Mouse (Mus musculus) midbrain, embryonic 12.5 days (tissue): ENCODE measurements around the gene Whamm. TPM values are rescaled to one million over a fixed set of nuclear protein-coding genes. Genes with fewer than 3 reads are reported as not detected.

Experiments used
- ATAC-seq: fragments of 200-750 bp; cut with Nextera tagmentation; 2 replicates; pipeline ENCODE4 v1.8.0; 2017; ENCODE audit warnings: low read depth, moderate TSS enrichment, moderate library complexity; ENCODE audit not compliant: low FRiP score
- H3K27ac ChIP-seq: fragments of 300-500 bp; sonication (generic); replicated peaks from 2 replicates; pipeline ENCODE4 v1.5.1; 2016; ENCODE audit warnings: mild to moderate bottlenecking
- H3K27me3 ChIP-seq: fragments of 300-500 bp; sonication (generic); 2 replicates; pipeline ENCODE4 v1.6.1; 2016; ENCODE audit warnings: mild to moderate bottlenecking
- H3K36me3 ChIP-seq: fragments of 300-500 bp; sonication (generic); 2 replicates; pipeline ENCODE4 v1.6.1; 2016
- H3K4me1 ChIP-seq: fragments of 300-500 bp; sonication (generic); 2 replicates; pipeline ENCODE4 v1.6.1; 2016
- H3K4me2 ChIP-seq: fragments of 300-500 bp; sonication (generic); replicated peaks from 2 replicates; pipeline ENCODE4 v1.6.1; 2016; ENCODE audit warnings: mild to moderate bottlenecking, moderate library complexity
- H3K4me3 ChIP-seq: fragments of 300-500 bp; sonication (generic); 2 replicates; pipeline ENCODE4 v1.5.1; 2016; ENCODE audit warnings: mild to moderate bottlenecking
- H3K9ac ChIP-seq: fragments of 300-500 bp; sonication (generic); replicated peaks from 2 replicates; pipeline ENCODE4 v1.6.1; 2016; ENCODE audit warnings: mild to moderate bottlenecking, moderate library complexity
- H3K9me3 ChIP-seq: fragments of 300-500 bp; sonication (generic); 2 replicates; pipeline ENCODE4 v1.6.1; 2016; ENCODE audit warnings: mild to moderate bottlenecking
- WGBS: fragments of 180-500 bp; shearing (Covaris S2); methylation state at CpG from one replicate; pipeline ENCODE4 v1.1.7; 2016; 5-methylcytosine and 5-hydroxymethylcytosine counted together
- polyA plus RNA-seq: library from polyadenylated mRNA; unstranded; fragments of >200 nt; fragmentation: Nextera tagmentation; extraction: Ambion mirVana; gene quantifications from 2 replicates; pipeline ENCODE4 v1.2.1, GENCODE M21; 2016

The Whamm gene
- polyA plus RNA-seq, 1 experiment from 2014 or later, result 7.6 TPM

DNA sequence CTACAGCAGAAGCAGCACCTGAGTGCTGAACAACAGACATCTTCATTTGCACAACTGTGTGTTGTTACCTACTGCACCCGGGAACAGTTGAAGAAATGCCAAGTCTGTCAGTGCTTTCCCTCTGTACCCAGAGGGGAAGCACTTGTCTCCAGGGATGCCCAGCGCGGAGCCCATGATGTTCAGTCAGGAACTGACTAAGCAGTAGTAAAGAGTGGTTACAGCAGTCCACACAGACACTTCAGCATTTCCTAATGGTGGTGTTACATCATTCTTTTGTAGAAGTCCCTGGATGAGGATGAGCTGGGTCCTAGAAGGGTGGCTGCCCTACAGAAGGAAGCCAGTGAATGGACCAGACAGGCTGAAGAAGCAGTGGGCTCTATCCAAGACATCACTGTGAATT is 6.8 kb downstream of the Whamm start:
- no peak overlapping the region for H3K27ac ChIP-seq
- 87% methylated on average over 3 of the region's 3 CpGs for WGBS
- H3K4me1 ChIP-seq, result peaks cover 5% of the 10 kb centered on the region
- H3K9ac ChIP-seq, result no peak overlapping the region
- ATAC-seq, result no peak
- H3K4me2 ChIP-seq, result no peak overlapping the region
- peaks cover 25% of the 10 kb centered on the region for H3K36me3 ChIP-seq
- H3K9me3 ChIP-seq, result no peaks in the 10 kb centered on the region
- H3K27me3 ChIP-seq, result no peaks in the 10 kb centered on the region
- H3K4me3 ChIP-seq, result no peak overlapping the region

DNA sequence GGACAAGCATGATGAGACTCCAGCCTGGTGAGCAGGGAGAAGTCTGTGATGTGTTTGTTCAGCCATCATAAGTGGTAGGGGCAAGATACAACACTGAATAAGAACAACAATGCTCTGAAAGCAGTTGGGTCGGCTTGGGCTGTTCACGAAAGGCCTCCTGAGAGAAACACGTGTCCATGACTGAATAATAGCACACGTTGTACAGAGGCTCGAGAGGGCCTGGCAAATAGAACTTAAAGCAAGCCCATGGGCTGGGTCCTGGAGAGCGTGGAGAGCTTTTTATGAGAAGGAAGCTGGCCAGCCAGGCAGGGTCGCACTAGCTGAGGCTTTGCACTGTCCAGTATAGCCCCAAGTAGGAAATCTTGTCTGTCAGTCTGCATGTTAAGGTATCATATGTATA is 7.3 kb downstream of the Whamm start:
- Histone ChIP-seq H3K36me3 (peaks cover 25% of the 10 kb centered on the region), H3K9ac (no peak overlapping the region), H3K4me1 (peaks cover 4% of the 10 kb centered on the region; the same call in 1 of the 2 replicates), H3K9me3 (no peaks in the 10 kb centered on the region), H3K4me2 (no peak overlapping the region), H3K27me3 (no peaks in the 10 kb centered on the region), H3K27ac (no peak overlapping the region), H3K4me3 (no peak overlapping the region)
- WGBS, result 93% methylated on average over 7 of the region's 7 CpGs
- ATAC-seq, result no peak

DNA sequence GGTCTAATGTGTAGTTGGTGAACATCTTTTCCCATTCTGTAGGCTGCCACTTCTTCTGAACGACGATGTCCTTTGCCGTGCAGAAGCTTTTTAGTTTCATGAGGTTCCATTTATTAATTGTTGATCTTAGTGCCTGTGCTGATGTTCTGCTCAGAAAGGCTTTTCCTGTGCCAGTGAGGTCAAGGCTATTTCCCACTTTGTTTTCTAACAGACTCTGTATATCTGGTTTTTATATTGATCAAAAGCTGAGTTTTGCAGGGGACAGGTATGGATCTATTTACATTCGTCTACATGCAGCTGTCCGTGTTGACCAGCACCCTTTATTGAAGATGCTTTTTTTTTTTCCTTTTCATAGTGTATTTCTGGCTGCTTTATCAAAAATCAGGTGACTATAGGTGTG is 8.2 kb downstream of the Whamm start:
- no peaks in the 10 kb centered on the region for H3K27me3 ChIP-seq
- no peak for ATAC-seq
- H3K9ac ChIP-seq, result no peak overlapping the region
- WGBS, result 94% methylated on average over 5 of the region's 5 CpGs
- no peaks in the 10 kb centered on the region for H3K9me3 ChIP-seq
- no peak overlapping the region for H3K4me3 ChIP-seq
- no peaks in the 10 kb centered on the region for H3K4me1 ChIP-seq
- H3K36me3 ChIP-seq, result peaks cover 25% of the 10 kb centered on the region
- H3K4me2 ChIP-seq, result no peak overlapping the region
- H3K27ac ChIP-seq, result no peak overlapping the region

DNA sequence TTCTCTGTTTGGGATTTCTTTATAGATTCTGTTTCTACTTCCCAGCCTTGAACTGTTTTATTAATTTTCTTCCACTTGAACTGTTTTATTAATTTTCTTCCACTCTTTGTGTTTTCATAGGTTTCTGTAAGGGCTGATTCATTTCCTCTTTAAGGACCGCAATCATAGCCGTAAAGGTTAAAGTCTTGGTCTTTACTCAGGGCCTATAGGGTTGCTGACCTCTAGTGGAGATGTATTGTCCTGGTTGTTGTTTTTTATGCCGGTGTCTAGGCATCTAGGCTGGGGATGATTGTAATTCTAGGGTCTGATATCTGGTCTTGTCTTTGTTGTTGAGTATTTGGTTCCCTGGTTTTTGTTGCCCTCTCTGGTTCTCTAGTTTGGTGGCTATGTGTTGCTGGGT is 12.4 kb downstream of the Whamm start:
- H3K4me3 ChIP-seq, result no peak overlapping the region
- 68% methylated on average over 3 of the region's 3 CpGs for WGBS
- no peak overlapping the region for H3K27ac ChIP-seq
- H3K4me1 ChIP-seq, result no peaks in the 10 kb centered on the region
- H3K9me3 ChIP-seq, result no peaks in the 10 kb centered on the region
- no peak for ATAC-seq
- no peak overlapping the region for H3K9ac ChIP-seq
- H3K36me3 ChIP-seq, result peaks cover 38% of the 10 kb centered on the region
- no peak overlapping the region for H3K4me2 ChIP-seq
- no peaks in the 10 kb centered on the region for H3K27me3 ChIP-seq

DNA sequence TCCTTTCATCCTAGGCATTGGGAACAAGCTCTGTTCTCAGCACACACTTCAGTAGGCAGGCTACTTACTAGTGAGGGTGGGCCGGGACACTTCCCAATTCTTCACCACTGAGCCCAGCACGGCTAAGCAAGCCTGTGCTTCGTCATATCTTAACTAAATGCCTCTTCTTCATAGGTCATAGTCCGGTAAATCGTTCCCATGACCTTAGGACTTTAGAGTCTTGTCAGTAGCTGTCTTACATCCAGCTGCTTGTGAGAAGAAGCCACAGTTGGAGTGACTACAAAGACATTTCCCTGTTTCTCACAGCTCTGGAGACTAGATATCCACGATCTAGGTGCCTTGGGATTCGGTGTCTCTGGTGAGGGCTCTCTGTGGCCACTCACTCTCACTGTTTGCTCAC is 14.3 kb downstream of the Whamm start:
- ATAC-seq, result no peak

DNA sequence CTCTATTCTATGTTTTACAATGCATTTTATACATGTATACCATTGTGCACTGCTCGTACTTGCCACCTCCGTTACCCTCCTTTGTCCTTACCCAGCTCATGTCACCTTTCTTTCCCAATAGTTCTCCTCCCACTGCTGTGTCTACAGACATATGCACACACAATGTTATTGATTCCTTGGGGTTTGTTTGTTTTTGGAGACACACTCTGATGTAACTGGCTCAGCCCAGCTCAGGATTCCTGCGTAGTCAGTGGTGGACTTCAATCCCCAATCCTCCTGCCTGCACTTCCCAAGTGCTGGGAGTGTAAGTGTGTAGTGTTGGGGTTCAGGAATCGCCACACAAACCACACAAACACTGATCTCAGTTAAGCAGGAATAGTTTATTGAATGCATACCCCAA is 16.2 kb downstream of the Whamm start:
- Histone ChIP-seq H3K4me2 (no peak overlapping the region), H3K9ac (no peak overlapping the region), H3K36me3 (peaks cover 55% of the 10 kb centered on the region), H3K27me3 (no peaks in the 10 kb centered on the region), H3K27ac (no peak overlapping the region), H3K4me1 (no peaks in the 10 kb centered on the region), H3K4me3 (no peak overlapping the region), H3K9me3 (no peaks in the 10 kb centered on the region)
- 81% methylated on average over 4 of the region's 4 CpGs for WGBS
- no peak for ATAC-seq

More for the DNA sequence above, 14.3 kb downstream of the Whamm start:
- H3K36me3 ChIP-seq, result peaks cover 38% of the 10 kb centered on the region
- H3K4me3 ChIP-seq, result no peak overlapping the region
- no peak overlapping the region for H3K27ac ChIP-seq
- H3K4me2 ChIP-seq, result no peak overlapping the region
- WGBS, result 86% methylated on average over 7 of the region's 7 CpGs
- H3K9me3 ChIP-seq, result no peaks in the 10 kb centered on the region
- H3K27me3 ChIP-seq, result no peaks in the 10 kb centered on the region
- no peak overlapping the region for H3K9ac ChIP-seq
- no peaks in the 10 kb centered on the region for H3K4me1 ChIP-seq

DNA sequence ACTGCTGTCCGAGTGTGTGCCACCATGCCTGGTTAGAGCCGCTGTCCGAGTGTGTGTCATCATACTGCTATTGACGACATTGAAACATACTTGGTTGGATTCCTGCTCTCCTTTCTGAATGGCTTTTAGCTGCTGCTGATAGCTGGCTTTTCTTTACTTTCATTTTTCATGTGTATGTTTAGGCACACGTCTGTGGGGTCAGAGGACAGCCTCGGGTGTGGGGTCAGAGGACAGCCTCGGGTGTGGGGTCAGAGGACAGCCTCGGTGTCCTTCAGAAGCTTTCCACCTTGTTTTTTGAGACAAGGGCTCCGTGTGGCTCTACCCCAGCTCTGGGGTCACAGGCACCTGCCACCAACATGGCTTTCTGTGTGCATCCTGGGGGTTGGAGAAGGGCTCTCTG is 21.6 kb downstream of the Whamm start:
- H3K4me2 ChIP-seq, result no peak overlapping the region
- ATAC-seq, result no peak
- 89% methylated on average over 9 of the region's 9 CpGs for WGBS

DNA sequence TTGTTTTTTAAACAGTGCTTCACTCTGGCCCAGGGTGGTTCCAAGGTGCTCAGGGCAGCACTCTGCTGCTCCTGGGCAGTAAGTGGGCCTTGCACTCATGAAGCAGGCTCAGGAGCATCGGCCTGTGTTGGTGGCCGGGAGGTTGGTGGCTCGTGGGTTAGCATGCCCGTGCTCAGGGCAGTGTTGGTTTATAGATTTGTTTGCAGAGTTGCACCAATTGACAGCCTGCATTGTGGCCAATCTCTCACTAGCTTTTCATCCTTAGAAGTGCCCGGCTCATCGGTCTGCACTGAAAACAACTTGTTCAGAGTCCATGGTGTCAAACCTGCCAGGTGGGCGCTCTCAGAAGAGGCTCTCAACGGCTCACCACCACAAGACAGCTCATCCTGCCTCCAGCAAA is 22.3 kb downstream of the Whamm start:
- no peak overlapping the region for H3K4me2 ChIP-seq
- no peaks in the 10 kb centered on the region for H3K4me1 ChIP-seq
- no peak overlapping the region for H3K9ac ChIP-seq
- peaks cover 76% of the 10 kb centered on the region for H3K36me3 ChIP-seq
- ATAC-seq, result no peak
- H3K4me3 ChIP-seq, result no peak overlapping the region
- H3K9me3 ChIP-seq, result no peaks in the 10 kb centered on the region
- H3K27ac ChIP-seq, result no peak overlapping the region
- H3K27me3 ChIP-seq, result no peaks in the 10 kb centered on the region
- WGBS, result 94% methylated on average over 8 of the region's 8 CpGs

More for the DNA sequence above, 21.6 kb downstream of the Whamm start:
- Histone ChIP-seq H3K9ac (no peak overlapping the region), H3K9me3 (no peaks in the 10 kb centered on the region), H3K36me3 (peaks cover 71% of the 10 kb centered on the region), H3K4me1 (no peaks in the 10 kb centered on the region), H3K27ac (no peak overlapping the region), H3K4me3 (no peak overlapping the region), H3K27me3 (no peaks in the 10 kb centered on the region)

DNA sequence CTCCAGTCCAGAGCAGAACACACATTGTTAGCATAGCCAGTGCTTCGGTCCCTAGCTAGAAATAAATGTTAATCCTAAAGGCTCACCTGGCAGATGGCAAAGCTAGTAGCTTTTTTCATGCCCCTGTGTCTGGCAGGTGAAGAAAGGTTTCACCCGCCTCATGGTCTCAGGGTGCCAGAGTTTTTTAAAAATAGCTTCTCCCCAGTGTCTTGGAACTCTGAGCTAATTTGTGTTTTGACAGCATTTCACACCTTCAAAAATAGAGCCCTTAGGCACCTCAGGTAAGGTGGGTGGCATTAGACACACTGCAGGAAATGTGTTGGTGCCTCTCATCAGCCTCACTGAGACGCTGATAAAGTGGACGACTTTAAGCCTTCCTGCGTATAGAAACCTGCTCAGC is 24.0 kb downstream of the Whamm start:
- Histone ChIP-seq H3K9me3 (no peaks in the 10 kb centered on the region), H3K27ac (no peak overlapping the region), H3K4me3 (no peak overlapping the region), H3K36me3 (peaks cover 68% of the 10 kb centered on the region), H3K4me1 (no peaks in the 10 kb centered on the region), H3K9ac (no peak overlapping the region), H3K4me2 (no peak overlapping the region), H3K27me3 (no peaks in the 10 kb centered on the region)
- WGBS, result 90% methylated on average over 5 of the region's 5 CpGs
- no peak for ATAC-seq

DNA sequence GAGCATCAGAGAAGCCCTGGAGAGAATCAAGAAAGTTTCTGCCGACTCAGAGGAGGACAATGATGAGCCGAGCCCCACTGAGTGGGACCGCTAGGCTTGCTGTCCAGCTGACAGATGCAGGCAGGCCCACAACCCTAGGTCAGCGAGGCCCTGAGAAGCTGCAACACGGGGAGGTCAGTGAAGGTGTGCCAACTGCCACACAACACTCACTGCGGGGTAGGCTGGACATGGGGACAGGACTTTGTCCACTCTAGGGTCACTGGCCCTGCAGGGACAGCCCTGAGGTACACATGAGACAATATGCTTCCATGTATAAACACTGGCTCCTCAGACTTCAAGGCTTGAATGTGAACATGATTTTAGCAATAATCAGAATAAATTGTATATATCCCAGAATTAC is 25.0 kb downstream of the Whamm start:
- no peaks in the 10 kb centered on the region for H3K27me3 ChIP-seq
- no peak overlapping the region for H3K4me2 ChIP-seq
- H3K4me3 ChIP-seq, result no peak overlapping the region
- 78% methylated on average over 6 of the region's 6 CpGs for WGBS
- H3K27ac ChIP-seq, result no peak overlapping the region
- no peaks in the 10 kb centered on the region for H3K4me1 ChIP-seq
- H3K9me3 ChIP-seq, result no peaks in the 10 kb centered on the region
- peaks cover 59% of the 10 kb centered on the region for H3K36me3 ChIP-seq
- H3K9ac ChIP-seq, result no peak overlapping the region
- no peak for ATAC-seq

DNA sequence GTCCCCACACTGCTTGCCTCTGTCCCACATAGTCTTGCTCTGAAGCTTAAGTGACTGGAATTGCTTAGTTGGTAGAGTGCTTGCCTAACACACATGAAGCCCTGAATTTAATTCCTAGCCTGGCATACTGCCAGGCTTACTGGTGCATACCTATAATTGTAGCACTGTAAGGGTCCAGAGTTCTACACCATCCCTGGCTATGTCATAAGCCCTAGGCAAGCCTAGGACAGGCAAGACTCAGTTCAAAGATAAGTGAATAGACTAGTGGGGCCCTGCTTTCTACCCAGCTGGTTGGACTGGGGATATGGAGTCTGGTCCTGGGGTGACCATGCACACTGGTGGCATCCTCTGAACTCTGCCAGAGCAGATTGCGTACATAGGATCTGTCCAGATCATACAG is 26.6 kb downstream of the Whamm start:
- Histone ChIP-seq H3K4me2 (no peak overlapping the region), H3K4me3 (no peak overlapping the region), H3K36me3 (peaks cover 44% of the 10 kb centered on the region), H3K4me1 (no peaks in the 10 kb centered on the region), H3K9me3 (no peaks in the 10 kb centered on the region), H3K27ac (no peak overlapping the region), H3K9ac (no peak overlapping the region), H3K27me3 (no peaks in the 10 kb centered on the region)
- 100% methylated on average over 1 of the region's 1 CpGs for WGBS
- ATAC-seq, result no peak

DNA sequence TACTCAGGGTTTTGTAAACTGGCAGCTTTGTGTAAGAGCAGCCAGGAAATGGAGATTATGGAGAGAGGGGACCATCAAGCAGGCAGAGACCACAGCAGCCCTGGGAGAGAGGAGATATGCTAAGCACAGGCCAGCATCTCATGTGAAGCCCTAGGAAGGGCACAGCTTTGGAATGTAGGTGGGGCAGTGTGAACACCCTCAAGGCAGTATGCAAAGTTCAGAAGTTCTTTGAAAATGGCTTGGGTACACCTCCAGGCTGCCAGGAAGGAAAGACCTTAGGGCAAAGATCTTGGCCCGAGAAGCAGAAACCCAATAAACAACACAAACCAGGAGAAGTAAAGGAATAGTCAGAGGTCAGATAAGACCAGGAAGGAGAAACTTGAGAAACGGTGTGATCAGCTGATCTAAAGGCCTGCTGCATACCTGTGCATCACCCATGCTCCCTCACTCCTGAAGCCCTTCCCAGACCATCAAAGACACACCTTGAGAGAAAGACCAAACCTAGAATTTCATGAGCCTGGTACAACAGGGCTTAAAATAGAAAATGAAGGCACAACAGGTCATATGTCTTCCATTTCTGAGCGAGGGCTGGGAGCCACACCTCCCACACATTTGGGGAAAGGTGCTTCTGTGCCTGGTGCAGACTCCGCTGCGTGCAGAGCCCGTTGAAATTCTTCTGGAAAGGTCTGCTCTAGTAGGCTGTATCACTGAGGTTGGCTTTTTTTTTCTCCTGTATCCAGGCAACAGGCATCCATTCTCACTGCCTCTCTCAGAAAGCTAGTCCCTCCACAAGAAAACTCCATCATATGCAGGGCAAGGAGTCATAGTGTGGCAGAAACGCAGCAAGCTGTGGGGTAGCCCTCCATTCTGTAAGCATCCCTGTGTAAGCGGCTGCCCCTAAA is 28.6 kb downstream of the Whamm start:
- no peaks in the 10 kb centered on the region for H3K9me3 ChIP-seq
- H3K36me3 ChIP-seq, result peaks cover 26% of the 10 kb centered on the region
- H3K4me2 ChIP-seq, result no peak overlapping the region
- H3K4me1 ChIP-seq, result no peaks in the 10 kb centered on the region
- 81% methylated on average over 8 of the region's 8 CpGs for WGBS
- H3K4me3 ChIP-seq, result no peak overlapping the region
- no peak overlapping the region for H3K9ac ChIP-seq
- no peak for ATAC-seq
- H3K27ac ChIP-seq, result no peak overlapping the region
- no peaks in the 10 kb centered on the region for H3K27me3 ChIP-seq

DNA sequence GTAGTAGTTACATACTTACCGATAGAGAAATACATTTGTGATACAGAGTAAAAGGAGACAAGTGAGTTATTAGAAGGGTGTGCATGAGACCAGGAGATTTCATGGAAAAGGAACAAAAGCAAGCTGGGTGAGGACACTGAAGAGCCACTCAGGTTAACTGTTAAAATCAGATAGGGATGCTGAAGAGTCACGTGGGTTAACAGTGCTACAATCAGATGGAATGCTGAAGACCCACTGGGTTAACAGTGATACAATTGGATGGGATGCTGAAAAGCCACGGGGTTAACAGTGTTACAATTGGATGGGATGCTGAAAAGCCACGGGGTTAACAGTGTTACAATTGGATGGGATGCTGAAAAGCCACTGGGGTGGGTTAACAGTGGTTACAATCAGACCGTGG is 33.9 kb downstream of the Whamm start:
- Histone ChIP-seq H3K36me3 (no peaks in the 10 kb centered on the region), H3K4me3 (no peak overlapping the region), H3K9me3 (no peaks in the 10 kb centered on the region), H3K27ac (no peak overlapping the region), H3K27me3 (no peaks in the 10 kb centered on the region), H3K9ac (no peak overlapping the region), H3K4me2 (no peak overlapping the region), H3K4me1 (no peaks in the 10 kb centered on the region)
- WGBS, result 81% methylated on average over 5 of the region's 5 CpGs
- no peak for ATAC-seq
